Mouse (Mus musculus): ENCODE measurements at regions not wholly inside any gene's neighbourhood (a gene's known extent, or its start where the extent isn't known, plus 50 kb on each side); places are given as distances from the start of the nearest gene placed in this dataset.

DNA sequence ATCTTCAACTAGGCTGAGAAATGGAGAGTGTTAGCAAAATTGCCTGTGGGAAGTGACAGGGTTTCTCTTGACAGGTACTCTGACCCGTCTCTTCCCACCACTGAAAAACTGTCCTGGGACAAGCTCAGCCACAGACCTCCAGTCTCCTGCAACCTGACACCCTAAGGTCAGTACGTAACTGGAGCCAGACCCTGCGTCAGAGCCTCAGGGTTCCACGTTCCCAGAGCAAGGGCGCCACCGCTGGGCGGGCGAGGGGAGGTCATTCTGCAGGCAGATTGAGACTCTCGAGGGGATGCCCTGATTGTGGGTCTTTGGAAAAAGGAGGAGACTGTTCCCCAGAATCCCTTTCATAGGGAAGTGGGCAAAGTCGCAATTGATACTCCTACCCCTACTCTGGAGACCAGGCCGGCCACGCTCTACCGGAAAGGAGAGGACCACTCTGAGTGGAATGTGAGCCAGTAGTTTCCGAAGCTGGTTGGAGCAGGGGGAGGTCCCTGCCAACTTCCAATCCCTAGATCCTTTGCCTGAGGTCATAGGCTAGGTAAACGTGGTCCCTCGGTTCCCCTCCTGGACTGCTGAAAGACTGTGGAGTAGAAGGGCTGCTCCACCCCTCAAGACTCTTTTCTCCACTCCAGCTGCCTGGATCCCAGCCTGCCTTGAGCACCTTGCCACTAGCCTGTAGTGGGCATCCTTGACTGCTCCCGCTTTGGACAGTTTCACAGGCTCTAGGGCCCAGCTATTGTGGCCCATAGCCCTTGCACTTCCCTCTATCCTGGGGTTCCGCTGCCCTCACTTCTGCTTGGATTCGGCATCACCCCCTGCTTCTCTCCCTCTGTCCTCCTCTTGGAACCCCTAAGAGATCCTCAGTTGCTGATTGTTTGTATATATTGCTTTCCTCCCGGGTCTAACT is 61.0 kb upstream of the Lpcat1 start:
- DNase-seq (ENCODE audit: low spot score): no peak

DNA sequence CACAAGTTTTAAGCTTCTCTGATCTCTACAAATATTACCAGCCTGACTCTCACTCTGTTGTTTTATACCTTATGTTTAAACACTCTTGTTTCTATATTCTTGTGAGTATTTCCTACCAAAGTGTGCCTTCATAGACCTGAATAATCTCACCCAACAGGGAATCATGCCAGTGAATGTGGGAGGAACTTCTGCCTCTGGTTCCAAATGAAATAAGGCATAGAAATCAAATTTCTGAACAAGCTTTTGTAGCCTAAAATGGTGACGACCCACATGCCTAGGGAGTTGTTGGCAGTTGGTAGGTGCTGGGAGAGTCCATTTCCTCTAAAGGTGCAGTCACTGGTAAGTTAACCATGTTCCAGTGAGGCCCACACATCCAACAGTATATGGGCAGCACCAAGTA is 66.1 kb upstream of the Lpcat1 start:
- DNase-seq (ENCODE audit: low spot score): no peak

DNA sequence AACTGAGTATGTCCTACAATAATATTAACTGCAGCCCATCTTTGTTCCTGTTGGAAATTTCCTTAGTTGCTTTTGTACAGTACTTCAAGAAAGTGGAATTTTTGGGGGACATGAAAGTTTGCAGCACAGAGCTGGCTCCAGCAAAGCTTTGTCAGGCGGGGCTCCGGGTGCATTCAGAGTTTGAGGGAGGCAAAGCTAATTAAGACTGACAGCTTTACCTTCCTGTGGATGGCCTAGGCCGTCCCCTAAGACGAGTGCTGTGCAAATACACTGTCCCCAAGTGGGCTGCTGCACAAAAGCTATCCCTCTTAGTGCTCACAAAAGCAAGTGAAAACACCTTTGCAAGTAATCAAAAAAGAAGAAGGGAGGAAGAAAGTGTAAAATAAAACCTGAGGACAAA is 68.7 kb upstream of the Ndufs6 start:
- no peak for DNase-seq (ENCODE audit: low spot score)

DNA sequence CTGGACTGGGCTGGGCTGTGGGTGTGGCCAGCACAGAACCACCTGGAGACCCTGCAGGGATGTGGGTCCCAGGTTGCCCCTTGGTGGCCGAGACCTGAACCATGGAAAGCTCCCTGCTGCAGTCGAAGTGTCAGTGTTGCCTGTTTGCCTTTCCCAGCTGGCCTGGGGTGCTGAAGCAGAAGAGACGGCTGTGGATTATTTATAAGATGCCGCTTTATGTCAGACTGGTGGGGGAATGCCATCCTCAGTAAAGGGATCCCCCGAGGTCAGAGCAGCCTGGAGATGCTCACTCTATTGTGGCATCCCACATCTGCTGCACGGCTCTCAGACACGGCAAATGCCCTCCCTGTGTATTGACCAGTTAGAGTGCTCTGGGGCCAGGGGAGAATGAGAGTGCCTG is 67.5 kb upstream of the Ndufs6 start:
- DNase-seq (ENCODE audit: low spot score): no peak

DNA sequence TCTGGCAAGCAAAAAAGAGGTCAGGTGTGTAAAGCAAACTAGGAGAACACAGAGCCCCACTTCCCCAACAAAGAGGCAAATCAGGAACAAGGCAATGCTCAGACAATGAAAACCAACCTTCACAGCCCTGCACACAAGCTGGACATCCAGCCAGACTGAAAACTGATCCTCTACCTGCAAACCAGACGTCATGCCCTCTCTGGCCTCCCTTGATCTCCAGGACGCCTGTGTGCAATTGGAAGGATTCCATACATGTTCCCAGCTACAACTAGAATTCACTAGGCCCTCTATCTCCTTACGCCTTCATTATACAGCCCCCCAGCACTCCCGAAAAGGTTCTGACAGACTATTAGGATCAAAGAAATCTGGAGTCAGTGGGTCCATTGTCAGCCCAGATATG is 60.7 kb upstream of the Ndufs6 start:
- DNase-seq (ENCODE audit: low spot score): no peak

DNA sequence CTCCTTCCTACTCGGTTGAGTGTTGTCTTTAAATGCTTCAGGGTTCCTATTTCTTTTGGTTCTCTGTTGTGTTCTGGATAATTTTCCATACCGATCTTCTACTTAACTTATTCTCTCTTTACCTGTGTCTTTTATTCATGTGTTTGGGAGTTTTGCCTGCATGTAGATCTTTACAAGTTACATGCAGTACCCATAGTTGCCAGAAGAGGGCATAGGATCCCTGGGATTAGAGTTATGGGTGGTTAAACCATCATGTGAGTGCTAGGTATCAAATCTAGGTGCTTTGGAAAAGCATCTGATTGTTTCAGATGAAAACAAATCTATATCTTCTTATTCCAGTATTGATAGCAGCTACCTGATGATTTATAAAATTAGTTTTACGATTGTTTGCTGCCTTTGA is 55.2 kb upstream of the Ndufs6 start:
- DNase-seq (ENCODE audit: low spot score): peak; percentile 24

Measured in heart, adult 8-10 months (tissue).